Mouse (Mus musculus) C2C12 (cell line): Measurements from ENCODE around the gene Gusb. TPM values are rescaled to one million over a fixed set of nuclear protein-coding genes. Genes with fewer than 3 reads are reported as not detected.

Experiments used
- H3K27me3 ChIP-seq: one replicate; pipeline ENCODE4 v1.6.1; 2011; ENCODE audit not compliant: control insufficient read depth, insufficient read depth, insufficient read length
- H3K36me3 ChIP-seq: one replicate; pipeline ENCODE4 v1.6.1; 2011; ENCODE audit not compliant: control insufficient read depth, insufficient read depth
- H3K4me3 ChIP-seq: one replicate; pipeline ENCODE4 v1.5.1; 2011; ENCODE audit warnings: mild to moderate bottlenecking, control low read depth; ENCODE audit not compliant: poor library complexity, insufficient read depth, severe bottlenecking
- H3K79me2 ChIP-seq: one replicate; pipeline ENCODE4 v1.6.1; 2011; ENCODE audit not compliant: control insufficient read depth, insufficient read depth
- H3K79me3 ChIP-seq: one replicate; pipeline ENCODE4 v1.6.1; 2011; ENCODE audit warnings: low read depth, control low read depth
- H3ac ChIP-seq: one replicate; pipeline ENCODE3; 2011; ENCODE audit warnings: low read depth; ENCODE audit not compliant: control insufficient read depth, insufficient read length
- CEBPB ChIP-seq: IDR thresholded peaks from one replicate; pipeline ENCODE4 v1.6.1; 2011; ENCODE audit warnings: low read depth, mild to moderate bottlenecking, control low read depth, moderate library complexity
- CTCF ChIP-seq: IDR thresholded peaks from one replicate; pipeline ENCODE4 v1.5.1; 2011; ENCODE audit not compliant: control insufficient read depth, insufficient read depth, insufficient read length
- FOSL1 ChIP-seq: IDR thresholded peaks from one replicate; pipeline ENCODE4 v1.8.0; 2011; ENCODE audit warnings: mild to moderate bottlenecking, low read length; ENCODE audit not compliant: poor library complexity, insufficient read depth, severe bottlenecking
- MAX ChIP-seq: IDR thresholded peaks from one replicate; pipeline ENCODE4 v1.6.1; 2011; ENCODE audit warnings: mild to moderate bottlenecking, control low read depth
- MYOD1 ChIP-seq: IDR thresholded peaks from one replicate; pipeline ENCODE4 v1.6.1; 2011; ENCODE audit warnings: low read depth; ENCODE audit not compliant: control insufficient read depth, insufficient read length
- MYOG ChIP-seq: IDR thresholded peaks from one replicate; pipeline ENCODE4 v1.6.1; 2011; ENCODE audit not compliant: control insufficient read depth, insufficient read length; ENCODE audit errors: extremely low read depth
- USF1 ChIP-seq: IDR thresholded peaks from one replicate; pipeline ENCODE4 v1.6.1; 2011; ENCODE audit warnings: low read depth, mild to moderate bottlenecking, control low read depth, moderate library complexity
- polyA plus RNA-seq: library from polyadenylated mRNA; unstranded; fragments of >200 nt; fragmentation: generic; extraction: Trizol; gene quantifications from one replicate; pipeline ENCODE4 v1.2.1, GENCODE M21; 2012; ENCODE audit warnings: missing spikeins

Gusb gene
- polyA plus RNA-seq, 1 experiment = 56.0 TPM

GRCm38 (mm10) chr5:129994989-129995388 is 7.9 kb downstream of the Gusb start:
- no peaks in the 10 kb centered on the region for H3K27me3 ChIP-seq
- no peaks in the 10 kb centered on the region for H3K79me3 ChIP-seq
- no peak for TF ChIP-seq FOSL1
- no peak for TF ChIP-seq CEBPB
- TF ChIP-seq CTCF = no peak
- TF ChIP-seq MAX = no peak
- no peak for TF ChIP-seq MYOG
- no peak for TF ChIP-seq MYOD1
- TF ChIP-seq USF1 = no peak
- H3K4me3 ChIP-seq = no peak overlapping the region
- H3ac ChIP-seq = no peak overlapping the region
- no peaks in the 10 kb centered on the region for H3K79me2 ChIP-seq
- peaks cover 40% of the 10 kb centered on the region for H3K36me3 ChIP-seq

GRCm38 (mm10) chr5:129993374-129993773 is 9.5 kb downstream of the Gusb start:
- no peak for TF ChIP-seq MYOD1
- TF ChIP-seq FOSL1 = no peak
- no peak for TF ChIP-seq MAX
- TF ChIP-seq CEBPB = no peak
- TF ChIP-seq MYOG = no peak
- TF ChIP-seq USF1 = no peak
- no peak for TF ChIP-seq CTCF
- H3ac ChIP-seq = no peak overlapping the region
- H3K27me3 ChIP-seq = no peaks in the 10 kb centered on the region
- H3K79me3 ChIP-seq = no peaks in the 10 kb centered on the region
- H3K36me3 ChIP-seq = peaks cover 39% of the 10 kb centered on the region
- no peaks in the 10 kb centered on the region for H3K79me2 ChIP-seq
- H3K4me3 ChIP-seq = no peak overlapping the region

GRCm38 (mm10) chr5:129991898-129992297 is 11.0 kb downstream of the Gusb start:
- no peaks in the 10 kb centered on the region for H3K79me2 ChIP-seq
- H3K36me3 ChIP-seq = peaks cover 27% of the 10 kb centered on the region
- H3K27me3 ChIP-seq = no peaks in the 10 kb centered on the region
- no peak overlapping the region for H3ac ChIP-seq
- no peak overlapping the region for H3K4me3 ChIP-seq
- TF ChIP-seq MYOG = no peak
- H3K79me3 ChIP-seq = no peaks in the 10 kb centered on the region

- Histone ChIP-seq H3K27me3 (no peaks in the 10 kb centered on the region), H3K36me3 (peaks cover 18% of the 10 kb centered on the region), H3K79me2 (no peaks in the 10 kb centered on the region), H3K79me3 (no peaks in the 10 kb centered on the region), H3ac (no peak overlapping the region), H3K4me3 (no peak overlapping the region)
- TF ChIP-seq MAX (no peak), CEBPB (no peak)
These were observed 13.5 kb downstream of the Gusb start for GRCm38 (mm10) chr5:129989376-129989775.

- Histone ChIP-seq H3ac (no peak overlapping the region), H3K79me3 (peaks cover 12% of the 10 kb centered on the region), H3K4me3 (no peak overlapping the region), H3K27me3 (no peaks in the 10 kb centered on the region), H3K36me3 (peaks cover 15% of the 10 kb centered on the region), H3K79me2 (peaks cover 14% of the 10 kb centered on the region)
- TF ChIP-seq MAX = no peak
- no peak for TF ChIP-seq USF1
- no peak for TF ChIP-seq MYOG
- TF ChIP-seq CEBPB = no peak
- TF ChIP-seq FOSL1 = no peak
- no peak for TF ChIP-seq MYOD1
- no peak for TF ChIP-seq CTCF
These were observed 22.6 kb downstream of the Gusb start for GRCm38 (mm10) chr5:129980216-129980615.

- H3K4me3 ChIP-seq = no peak overlapping the region
- peaks cover 14% of the 10 kb centered on the region for H3K79me2 ChIP-seq
- H3K36me3 ChIP-seq = peaks cover 11% of the 10 kb centered on the region
- peaks cover 14% of the 10 kb centered on the region for H3K79me3 ChIP-seq
- H3K27me3 ChIP-seq = no peaks in the 10 kb centered on the region
- H3ac ChIP-seq = no peak overlapping the region
- no peak for TF ChIP-seq CTCF
- TF ChIP-seq MYOG = no peak
- TF ChIP-seq USF1 = no peak
- no peak for TF ChIP-seq FOSL1
- TF ChIP-seq MAX = no peak
- TF ChIP-seq CEBPB = no peak
- no peak for TF ChIP-seq MYOD1
These were observed 24.2 kb downstream of the Gusb start for GRCm38 (mm10) chr5:129978608-129979007.
